Mouse (Mus musculus) megakaryocyte, embryonic 14.5 days (primary cell): Measurements from ENCODE around the gene Rsl1d1.

ENCODE experiments used
- FLI1 ChIP-seq: IDR thresholded peaks from 2 replicates; pipeline ENCODE4 v1.6.1; 2012; ENCODE audit warnings: low read length, inconsistent platforms, mixed read lengths
- GATA1 ChIP-seq: IDR thresholded peaks from 3 replicates; pipeline ENCODE4 v1.6.1; 2012; ENCODE audit warnings: mixed read lengths, low read length, inconsistent platforms, borderline replicate concordance

DNA sequence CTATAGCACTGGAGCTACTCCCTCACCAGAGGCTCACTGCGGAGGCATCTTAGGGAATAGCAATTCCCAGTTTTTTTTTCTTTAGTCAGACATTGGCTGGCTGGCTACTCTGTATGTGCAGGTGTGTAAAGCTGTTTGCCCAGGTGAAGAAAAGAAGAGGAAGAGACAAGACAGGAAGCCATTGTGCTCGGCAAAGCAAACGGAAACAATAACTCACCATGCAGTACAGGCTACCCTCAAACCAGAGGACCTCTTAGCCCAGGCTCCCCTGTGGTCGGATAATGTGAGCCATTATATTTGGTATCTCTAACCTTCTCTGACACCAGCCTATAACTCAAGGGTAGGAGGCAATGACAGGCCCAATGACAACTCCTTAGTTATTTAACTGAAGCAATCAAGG, 6.1 kb downstream of the Rsl1d1 start:
- TF ChIP-seq GATA1 (no peak), FLI1 (no peak)
